Mouse (Mus musculus): Measurements from ENCODE around the gene Gm38100. TPM values are rescaled to one million over a fixed set of nuclear protein-coding genes. Genes with fewer than 3 reads are reported as not detected.

Gm38100 gene
- total RNA-seq, 2 experiments from 2014 or later: not detected

GRCm38 (mm10) chr1:175970710-175971109, 50.6 kb downstream of the Gm38100 start:
- DNase-seq: no peak

Other genes with a start within 250 kb of the Gm38100 start
- gene Opn3, start 227.6 kb upstream of the Gm38100 start, total RNA-seq (2021): 10 to 100 TPM in 1 of 2 experiments, 1 to 10 TPM in 1; 8.0 to 10.2 TPM
- gene Chml, start 227.4 kb upstream of the Gm38100 start, total RNA-seq (2021): 1 to 10 TPM; 4.1 to 5.9 TPM
- not detected for gene Wdr64, start 221.7 kb upstream of the Gm38100 start, total RNA-seq (2021)
- gene Exo1, start 39.7 kb upstream of the Gm38100 start, total RNA-seq (2021): 1 to 10 TPM; 3.3 to 4.9 TPM
- under 1 TPM in 1 of 2 experiments, not detected in 1; 0.52 TPM for gene Rbm8a2, start 58.8 kb downstream of the Gm38100 start, total RNA-seq (2021)